Mouse (Mus musculus) CH12.LX (cell line): ENCODE results near the gene Hoxd12. TPM values are rescaled to one million over a fixed set of nuclear protein-coding genes. Genes with fewer than 3 reads are reported as not detected.

Experiments used
- DNase-seq: peaks from one replicate; pipeline ENCODE4 v3.0.0-alpha.2; 2013; ENCODE audit errors: extremely low read depth
- H3K27ac ChIP-seq: 2 replicates; pipeline ENCODE4 v1.5.1; 2012; ENCODE audit warnings: low read depth, mild to moderate bottlenecking, control low read depth, moderate library complexity; ENCODE audit not compliant: insufficient read depth
- H3K27me3 ChIP-seq: replicated peaks from 2 replicates; pipeline ENCODE3; 2012; ENCODE audit warnings: inconsistent platforms
- H3K36me3 ChIP-seq, 2 experiments: replicated peaks in 1 of 2; 2 replicates each; pipeline versions ENCODE3 to v1.6.1; 2012; ENCODE audit warnings: inconsistent platforms in 1 of 2, low read length in 1 of 2, mild to moderate bottlenecking in 1 of 2, mixed read lengths in 1 of 2, moderate library complexity in 1 of 2; ENCODE audit not compliant: control insufficient read depth in 1 of 2, insufficient read depth in 1 of 2
- H3K4me1 ChIP-seq, 2 experiments: 2 replicates each; pipeline ENCODE4 v1.6.1; 2012; ENCODE audit warnings: inconsistent platforms in 1 of 2, moderate library complexity in 1 of 2; ENCODE audit not compliant: insufficient read depth in 2 of 2, control insufficient read depth in 1 of 2
- H3K4me2 ChIP-seq: 2 replicates; pipeline ENCODE4 v1.6.1; 2012; ENCODE audit warnings: low read depth, mild to moderate bottlenecking, control low read depth; ENCODE audit not compliant: poor library complexity, insufficient read depth, severe bottlenecking
- H3K4me3 ChIP-seq, 3 experiments: fragments of 150-350 bp in 1 of 3; sonication (generic) in 1 of 3; replicated peaks in 1 of 3; 2 replicates each; pipeline versions ENCODE3 to v1.5.1; 2011 to 2012; ENCODE audit warnings: low read depth in 2 of 3, low read length in 2 of 3, mild to moderate bottlenecking in 2 of 3, moderate library complexity in 2 of 3, control low read depth in 1 of 3, improper control_type of control experiment in 1 of 3, inconsistent platforms in 1 of 3, mixed read lengths in 1 of 3; ENCODE audit not compliant: poor library complexity in 1 of 3
- H3K79me2 ChIP-seq: replicated peaks from 2 replicates; pipeline ENCODE4 v1.6.1; 2012; ENCODE audit warnings: mild to moderate bottlenecking, moderate library complexity; ENCODE audit not compliant: control insufficient read depth, poor library complexity, insufficient read depth, severe bottlenecking; ENCODE audit errors: extremely low read depth
- H3K9ac ChIP-seq: 2 replicates; pipeline ENCODE4 v1.6.1; 2012; ENCODE audit warnings: low read depth, mild to moderate bottlenecking, control low read depth, moderate library complexity; ENCODE audit not compliant: insufficient read depth
- H3K9me3 ChIP-seq: replicated peaks from 2 replicates; pipeline ENCODE3; 2012; ENCODE audit warnings: low read length, inconsistent platforms, mixed read lengths
- BHLHE40 ChIP-seq: IDR thresholded peaks from 2 replicates; pipeline ENCODE4 v1.6.1; 2011; ENCODE audit warnings: mild to moderate bottlenecking, low read depth, low read length, improper control_type of control experiment
- E2F4 ChIP-seq: IDR thresholded peaks from 2 replicates; pipeline ENCODE4 v1.6.1; 2011; ENCODE audit warnings: low read depth, low read length, improper control_type of control experiment; ENCODE audit not compliant: insufficient replicate concordance
- ELF1 ChIP-seq: IDR thresholded peaks from 2 replicates; pipeline ENCODE4 v1.6.1; 2014; ENCODE audit warnings: low read depth, mild to moderate bottlenecking, inconsistent platforms, low read length, improper control_type of control experiment
- ETS1 ChIP-seq: conservative IDR thresholded peaks from 2 replicates; pipeline ENCODE4 v1.6.1; 2012; ENCODE audit warnings: low read depth, mild to moderate bottlenecking, inconsistent platforms, low read length, improper control_type of control experiment, moderate library complexity
- HCFC1 ChIP-seq: IDR thresholded peaks from 2 replicates; pipeline ENCODE4 v1.6.1; 2012; ENCODE audit warnings: low read depth, mild to moderate bottlenecking, inconsistent platforms, low read length, improper control_type of control experiment
- IRF4 ChIP-seq: IDR thresholded peaks from 2 replicates; pipeline ENCODE4 v1.6.1; 2014; ENCODE audit warnings: low read depth, mild to moderate bottlenecking, inconsistent platforms, low read length, improper control_type of control experiment
- JUN ChIP-seq: IDR thresholded peaks from 2 replicates; pipeline ENCODE4 v1.6.1; 2011; ENCODE audit warnings: low read depth, mild to moderate bottlenecking, low read length, improper control_type of control experiment, moderate library complexity; ENCODE audit not compliant: insufficient read depth
- JUND ChIP-seq: conservative IDR thresholded peaks from 2 replicates; pipeline ENCODE4 v1.6.1; 2011; ENCODE audit warnings: low read depth, low read length, improper control_type of control experiment
- KAT2A ChIP-seq: IDR thresholded peaks from 2 replicates; pipeline ENCODE4 v1.6.1; 2012; ENCODE audit warnings: low read length, improper control_type of control experiment, inconsistent platforms; ENCODE audit not compliant: insufficient replicate concordance
- MAX ChIP-seq: IDR thresholded peaks from 2 replicates; pipeline ENCODE4 v1.6.1; 2011; ENCODE audit warnings: low read length, improper control_type of control experiment
- MAZ ChIP-seq: IDR thresholded peaks from 2 replicates; pipeline ENCODE4 v1.6.1; 2012; ENCODE audit warnings: low read depth, mild to moderate bottlenecking, inconsistent platforms, low read length, improper control_type of control experiment, moderate library complexity
- MEF2A ChIP-seq: IDR thresholded peaks from 2 replicates; pipeline ENCODE4 v1.6.1; 2014; ENCODE audit warnings: low read depth, mild to moderate bottlenecking, inconsistent platforms, low read length, improper control_type of control experiment, borderline replicate concordance
- POLR2A ChIP-seq: IDR thresholded peaks from 2 replicates; pipeline ENCODE4 v1.6.1; 2011; ENCODE audit warnings: low read depth, mild to moderate bottlenecking, improper control_type of control experiment, low read length
- UBTF ChIP-seq: IDR thresholded peaks from 2 replicates; pipeline ENCODE4 v1.6.1; 2012; ENCODE audit warnings: low read depth, mild to moderate bottlenecking, inconsistent platforms, low read length, improper control_type of control experiment, moderate library complexity
- ZKSCAN1 ChIP-seq: IDR thresholded peaks from 2 replicates; pipeline ENCODE4 v1.6.1; 2012; ENCODE audit warnings: low read depth, inconsistent platforms, low read length, improper control_type of control experiment, borderline replicate concordance
- dilution Hi-C: fragments of 300-500 bp; cut with MboI; formaldehyde crosslinking; loops from 2 replicates; pipeline ENCODE4 v1.14.3; 2020; ENCODE audit warnings: low sequenced_read_pairs; ENCODE audit not compliant: extremely low pct_unique_long_range_greater_than_20kb, extremely low pct_ligation_motif_present
- in situ Hi-C: fragments of 300-500 bp; cut with MboI; formaldehyde crosslinking; loops from 3 replicates; pipeline ENCODE4 v1.14.3; 2019; ENCODE audit warnings: low sequenced_read_pairs, low pct_ligation_motif_present, low pct_unique_long_range_greater_than_20kb, mixed read lengths
- polyA plus RNA-seq: library from polyadenylated mRNA; unstranded; fragments of >175 nt; gene quantifications from 2 replicates; pipeline ENCODE4 v1.2.1, GENCODE M21; 2012; ENCODE audit warnings: low read depth; ENCODE audit not compliant: insufficient read length
- total RNA-seq, 2 experiments: library from RNA; depleted of rRNA; stranded (reverse); fragments of 300-350 nt in 1 of 2; fragments of >200 nt in 1 of 2; gene quantifications; 2 replicates each; pipeline ENCODE4 v1.2.3; 2012 to 2014

The Hoxd12 gene
- total and polyA plus RNA-seq, 3 experiments: not detected

DNA sequence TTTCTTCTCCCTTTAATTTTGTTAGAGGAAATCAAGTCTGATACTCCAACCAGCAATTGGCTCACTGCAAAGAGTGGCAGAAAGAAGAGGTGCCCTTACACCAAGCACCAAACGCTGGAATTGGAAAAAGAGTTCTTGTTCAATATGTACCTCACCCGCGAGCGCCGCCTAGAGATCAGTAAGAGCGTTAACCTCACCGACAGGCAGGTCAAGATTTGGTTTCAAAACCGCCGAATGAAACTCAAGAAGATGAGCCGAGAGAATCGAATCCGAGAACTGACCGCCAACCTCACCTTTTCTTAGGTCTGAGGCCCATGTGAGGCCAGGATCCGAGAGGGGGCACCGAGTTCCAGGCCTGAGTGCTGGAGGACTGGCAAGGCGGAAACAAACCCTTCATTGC, 19.3 kb downstream of the Hoxd12 start (continued):
- TF ChIP-seq JUND: no peak

DNA sequence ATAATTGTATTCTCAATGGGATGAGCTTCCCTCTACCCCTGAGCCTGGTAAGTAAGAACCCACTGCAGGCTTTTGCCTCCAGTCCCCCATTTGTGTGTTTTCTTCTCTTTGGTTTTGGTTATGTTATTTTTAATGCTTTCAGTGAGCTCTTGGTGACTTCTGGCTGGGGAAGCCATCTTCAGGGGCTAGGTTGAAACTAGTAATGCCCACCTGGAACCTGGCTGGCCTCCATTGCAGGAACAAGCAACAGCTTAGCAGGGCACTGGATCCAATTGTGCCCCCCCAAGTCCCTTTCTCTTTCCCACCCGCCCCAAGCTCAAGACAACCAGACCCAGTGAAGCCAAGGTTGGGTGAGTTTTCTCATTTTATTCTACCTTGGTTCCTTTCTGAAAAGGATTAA, 20.6 kb downstream of the Hoxd12 start:
- no peaks in the 10 kb centered on the region for H3K36me3 ChIP-seq
- DNase-seq: no peak
- H3K79me2 ChIP-seq: no peaks in the 10 kb centered on the region
- in situ Hi-C loops (loop anchor here (10.0 to 25.0 kb wide), 2 partner anchors 449 to 617 kb away; no protein-coding TSS in a partner anchor), dilution Hi-C loops (no loop called here)
- H3K9me3 ChIP-seq: peaks cover 24% of the 10 kb centered on the region
- H3K27me3 ChIP-seq: no peaks in the 10 kb centered on the region
- H3K4me1 ChIP-seq: no peaks in the 10 kb centered on the region
- H3K9ac ChIP-seq: no peak overlapping the region
- TF ChIP-seq KAT2A (no peak), MAZ (no peak), BHLHE40 (no peak), ZKSCAN1 (no peak), IRF4 (no peak), UBTF (no peak), HCFC1 (no peak), MEF2A (no peak), JUN (no peak), ELF1 (no peak)
- no peak overlapping the region for H3K4me3 ChIP-seq
- H3K4me2 ChIP-seq: no peak overlapping the region
- no peak overlapping the region for H3K27ac ChIP-seq

DNA sequence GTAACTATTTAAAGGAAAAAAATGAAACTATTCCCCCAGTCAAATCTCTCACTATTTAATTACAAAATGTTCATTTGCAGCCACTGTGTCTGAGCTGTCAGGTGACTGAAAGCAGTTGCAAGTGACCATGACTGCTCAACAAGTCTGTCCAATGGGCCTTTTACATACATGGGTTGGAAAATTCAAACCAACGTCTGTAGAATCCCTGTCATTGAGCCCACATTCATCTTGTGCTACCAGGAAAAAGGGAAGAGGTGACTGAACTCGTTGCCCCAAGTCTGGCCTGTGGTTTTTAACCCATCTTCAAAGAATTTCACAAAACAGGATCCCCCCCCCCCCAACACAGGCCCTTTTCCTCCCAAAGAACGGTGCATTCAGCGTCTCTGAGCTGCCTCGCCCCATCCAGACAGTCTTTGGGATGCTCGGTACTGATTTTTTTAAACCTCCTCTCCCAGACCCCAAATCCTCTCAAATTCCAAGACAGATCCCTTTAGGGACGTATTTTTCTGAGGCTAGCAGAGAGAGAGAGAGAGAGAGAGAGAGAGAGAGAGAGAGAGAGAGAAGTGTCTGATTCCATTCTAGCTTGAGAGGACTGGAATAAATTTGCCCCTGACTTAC, 21.1 kb downstream of the Hoxd12 start:
- Histone ChIP-seq H3K36me3 (no peaks in the 10 kb centered on the region), H3K9me3 (peaks cover 24% of the 10 kb centered on the region), H3K27me3 (no peaks in the 10 kb centered on the region), H3K4me3 (no peak overlapping the region), H3K4me2 (no peak overlapping the region), H3K4me1 (no peaks in the 10 kb centered on the region), H3K27ac (no peak overlapping the region), H3K79me2 (no peaks in the 10 kb centered on the region), H3K9ac (no peak overlapping the region)
- dilution Hi-C loops: no loop called here
- TF ChIP-seq IRF4 (no peak), POLR2A (no peak), E2F4 (no peak), ELF1 (no peak), ETS1 (no peak), MAX (no peak)
- no peak for DNase-seq
- in situ Hi-C loops: loop anchor here (10.0 to 25.0 kb wide), 2 partner anchors 449 to 616 kb away; no protein-coding TSS in a partner anchor
